Mouse (Mus musculus): ENCODE results near the gene Gja1. TPM values are rescaled to one million over a fixed set of nuclear protein-coding genes. Genes with fewer than 3 reads are reported as not detected.

Gene Gja1
- 8.3 and 13.6 TPM in 2 replicates for polyA plus RNA-seq (2012; rRNA removed)

DNA sequence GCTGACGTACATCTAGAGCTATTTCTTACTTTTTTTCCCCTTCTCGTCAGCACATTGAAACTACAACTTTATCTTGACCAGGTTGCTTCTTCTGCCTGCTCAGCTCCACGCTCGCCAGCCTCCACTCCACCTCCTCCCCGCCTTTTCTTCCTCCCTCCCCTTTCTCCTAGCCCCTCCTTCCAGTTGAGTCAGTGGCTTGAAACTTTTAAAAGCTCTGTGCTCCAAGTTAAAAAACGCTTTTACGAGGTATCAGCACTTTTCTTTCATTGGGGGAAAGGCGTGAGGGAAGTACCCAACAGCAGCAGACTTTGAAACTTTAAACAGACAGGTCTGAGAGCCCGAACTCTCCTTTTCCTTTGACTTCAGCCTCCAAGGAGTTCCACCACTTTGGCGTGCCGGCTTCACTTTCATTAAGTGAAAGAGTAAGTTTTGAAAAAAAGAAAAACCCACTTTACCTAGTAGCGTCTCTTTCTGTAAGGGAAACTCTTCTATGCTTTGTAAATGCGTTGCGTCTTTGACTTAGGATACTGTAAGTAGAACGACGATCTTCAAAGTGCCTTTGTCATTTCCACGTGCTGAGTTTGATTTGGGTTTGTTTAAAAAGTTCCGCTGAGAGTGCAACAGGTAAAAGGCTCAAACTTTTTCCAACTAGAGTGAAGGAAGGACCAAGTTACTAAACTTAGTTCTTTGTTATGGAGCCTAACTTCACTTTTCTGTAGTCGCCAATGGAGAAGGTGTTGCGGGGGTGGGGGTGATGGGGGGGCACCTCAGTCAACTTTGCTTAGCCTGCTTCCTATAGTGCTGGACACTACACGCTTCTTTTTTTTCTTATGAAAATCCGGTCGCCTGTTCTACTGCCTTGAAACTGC is at the start of gene Gja1:
Gene Gja1, plus strand, starts transcription at position 234 of the 869 bp plus-strand sequence.
- TF ChIP-seq CTCF (IDR thresholded peaks at IDR 0.05; ENCODE audit: control insufficient read depth, insufficient read depth, insufficient replicate concordance, low read depth, low read length) (no peak), POLR2A (IDR thresholded peaks at IDR 0.05; ENCODE audit: control insufficient read depth, low read depth, low read length) (no peak)
- Histone ChIP-seq H3K27me3 (ENCODE audit: control insufficient read depth, insufficient read depth, low read length) (peaks cover 10% of the 10 kb centered on the region), H3K36me3 (ENCODE audit: control insufficient read depth, insufficient read depth, low read length) (no peaks in the 10 kb centered on the region), H3K27ac (ENCODE audit: control insufficient read depth, insufficient read depth, low read depth, low read length) (peak within 1 kb of the TSS; percentile 81), H3K4me3 (ENCODE audit: control insufficient read depth, low read depth, low read length) (peak within 1 kb of the TSS; percentile 56), H3K4me1 (ENCODE audit: control insufficient read depth, insufficient read depth, low read length) (peaks cover 13% of the 10 kb centered on the region)

DNA sequence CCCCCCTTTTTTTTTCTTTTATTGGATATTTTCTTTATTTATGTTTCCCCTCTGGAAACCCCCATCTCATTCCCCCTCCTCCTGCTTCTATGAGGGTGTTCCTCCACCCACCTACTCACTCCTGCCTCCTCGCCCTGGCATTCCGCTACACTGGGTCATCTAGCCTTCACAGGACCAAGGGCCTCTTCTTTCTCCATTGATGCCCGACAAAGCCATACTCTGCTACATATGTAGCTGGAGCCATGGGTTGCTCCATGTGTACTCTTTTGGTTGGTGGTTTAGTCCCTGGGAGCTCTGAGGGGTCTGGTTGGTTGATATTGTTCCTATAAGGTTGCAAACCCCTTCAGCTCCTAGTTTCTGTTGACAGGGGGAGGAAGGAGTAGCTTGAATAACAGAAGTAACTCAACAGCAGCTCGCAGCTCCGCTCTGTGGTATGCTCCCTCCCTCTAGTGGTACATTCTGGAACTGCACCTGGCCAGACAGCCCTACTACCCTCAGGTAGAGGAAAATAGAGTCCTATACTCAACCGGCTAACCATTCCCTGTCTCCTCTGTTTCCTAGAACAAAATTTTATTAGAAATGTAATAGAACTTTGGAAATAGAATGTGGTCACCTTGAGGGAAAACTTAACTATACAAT is 38.2 kb upstream of the Gja1 start:
- no peak for TF ChIP-seq POLR2A (IDR thresholded peaks at IDR 0.05; ENCODE audit: control insufficient read depth, low read depth, low read length)
- peak; percentile 97; the same call in 1 of the 2 replicates for TF ChIP-seq CTCF (IDR thresholded peaks at IDR 0.05; ENCODE audit: control insufficient read depth, insufficient read depth, insufficient replicate concordance, low read depth, low read length)

DNA sequence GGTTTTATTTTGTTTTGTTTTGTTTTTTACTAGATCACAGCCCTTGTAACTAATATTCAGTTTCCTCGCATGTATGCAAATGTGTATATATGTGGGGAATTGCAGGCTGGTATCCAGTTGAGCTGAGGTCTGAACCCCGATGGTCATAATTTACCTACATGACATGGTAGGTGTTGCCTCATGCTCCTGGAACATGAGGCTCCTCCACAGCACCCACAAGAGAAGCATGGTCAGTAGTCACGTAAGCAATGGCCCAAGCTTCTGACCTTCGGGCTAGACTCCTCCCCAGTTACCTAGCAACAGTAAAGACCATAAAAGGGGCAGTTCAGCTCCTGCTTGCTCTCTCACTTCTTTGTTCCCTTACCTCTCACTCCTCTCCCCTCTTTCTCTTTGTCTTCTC is 16.7 kb upstream of the Gja1 start:
- Histone ChIP-seq H3K36me3 (ENCODE audit: control insufficient read depth, insufficient read depth, low read length) (no peaks in the 10 kb centered on the region), H3K4me1 (ENCODE audit: control insufficient read depth, insufficient read depth, low read length) (no peaks in the 10 kb centered on the region), H3K27me3 (ENCODE audit: control insufficient read depth, insufficient read depth, low read length) (no peaks in the 10 kb centered on the region), H3K4me3 (ENCODE audit: control insufficient read depth, low read depth, low read length) (no peak overlapping the region), H3K27ac (ENCODE audit: control insufficient read depth, insufficient read depth, low read depth, low read length) (no peak overlapping the region)
- TF ChIP-seq POLR2A (IDR thresholded peaks at IDR 0.05; ENCODE audit: control insufficient read depth, low read depth, low read length) (no peak), CTCF (IDR thresholded peaks at IDR 0.05; ENCODE audit: control insufficient read depth, insufficient read depth, insufficient replicate concordance, low read depth, low read length) (no peak)

More for the DNA sequence above, 38.2 kb upstream of the Gja1 start:
- Histone ChIP-seq H3K27ac (ENCODE audit: control insufficient read depth, insufficient read depth, low read depth, low read length) (no peak overlapping the region), H3K4me3 (ENCODE audit: control insufficient read depth, low read depth, low read length) (no peak overlapping the region), H3K36me3 (ENCODE audit: control insufficient read depth, insufficient read depth, low read length) (no peaks in the 10 kb centered on the region), H3K27me3 (ENCODE audit: control insufficient read depth, insufficient read depth, low read length) (no peaks in the 10 kb centered on the region), H3K4me1 (ENCODE audit: control insufficient read depth, insufficient read depth, low read length) (no peaks in the 10 kb centered on the region)

DNA sequence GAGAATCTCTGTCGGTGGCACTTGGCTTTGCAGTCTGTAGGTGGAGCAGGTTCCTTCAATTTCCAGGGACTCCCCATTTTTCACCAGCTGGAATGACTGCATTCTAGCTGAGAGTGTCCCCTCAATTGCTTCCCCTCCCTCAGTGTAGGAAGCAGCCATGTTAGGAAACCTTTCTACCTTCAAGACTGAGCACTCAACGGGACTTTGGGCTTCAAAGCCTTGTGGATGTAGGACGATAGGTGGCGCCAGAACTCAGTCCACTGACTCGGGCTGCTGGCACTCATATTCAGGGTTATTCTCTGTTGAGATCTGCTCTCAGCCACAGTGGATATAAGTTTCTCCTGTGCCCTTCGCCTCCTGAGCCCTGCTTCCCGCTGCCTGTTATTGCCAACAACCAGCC is 8.1 kb upstream of the Gja1 start:
- Histone ChIP-seq H3K4me1 (ENCODE audit: control insufficient read depth, insufficient read depth, low read length) (no peaks in the 10 kb centered on the region), H3K27ac (ENCODE audit: control insufficient read depth, insufficient read depth, low read depth, low read length) (no peak overlapping the region), H3K36me3 (ENCODE audit: control insufficient read depth, insufficient read depth, low read length) (no peaks in the 10 kb centered on the region), H3K4me3 (ENCODE audit: control insufficient read depth, low read depth, low read length) (no peak overlapping the region; the same call in 1 of the 2 replicates), H3K27me3 (ENCODE audit: control insufficient read depth, insufficient read depth, low read length) (no peaks in the 10 kb centered on the region)
- TF ChIP-seq CTCF (IDR thresholded peaks at IDR 0.05; ENCODE audit: control insufficient read depth, insufficient read depth, insufficient replicate concordance, low read depth, low read length) (peak; percentile 72; the same call in 1 of the 2 replicates), POLR2A (IDR thresholded peaks at IDR 0.05; ENCODE audit: control insufficient read depth, low read depth, low read length) (no peak)

DNA sequence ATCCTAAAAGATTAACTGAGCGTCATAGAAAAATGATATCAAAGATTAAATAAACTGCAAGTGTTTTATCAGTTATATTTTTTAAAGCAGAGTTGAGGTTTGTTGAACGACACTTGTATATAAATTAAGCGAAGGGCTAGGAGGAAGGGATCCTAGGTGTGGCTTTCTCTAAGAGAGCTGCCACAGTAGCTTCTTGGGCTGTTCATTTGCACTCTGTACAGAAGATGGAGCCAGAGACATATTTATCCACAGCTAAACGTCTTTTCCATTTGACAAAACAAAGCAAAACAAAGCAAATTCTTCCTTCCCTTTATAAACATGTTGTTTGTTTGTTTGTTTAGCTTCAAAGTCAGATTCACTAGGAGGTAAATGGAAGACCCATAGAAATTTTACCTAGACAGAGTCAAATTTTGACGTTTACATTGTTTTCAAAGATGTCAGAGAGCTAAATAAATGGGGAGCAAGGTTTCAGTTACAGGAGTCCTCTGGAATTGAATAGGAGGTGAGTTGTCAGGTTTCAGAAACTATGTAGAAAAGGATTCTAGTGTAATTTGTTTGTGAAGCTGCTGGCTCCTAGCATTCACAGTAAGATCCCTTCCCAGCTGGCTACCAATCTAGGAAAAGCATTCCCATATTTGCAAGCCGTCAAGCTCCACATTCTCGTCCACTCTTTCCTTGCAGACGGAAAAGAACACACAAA is 4.0 kb upstream of the Gja1 start:
- Histone ChIP-seq H3K36me3 (ENCODE audit: control insufficient read depth, insufficient read depth, low read length) (no peaks in the 10 kb centered on the region), H3K4me3 (ENCODE audit: control insufficient read depth, low read depth, low read length) (no peak overlapping the region), H3K27me3 (ENCODE audit: control insufficient read depth, insufficient read depth, low read length) (peaks cover 6% of the 10 kb centered on the region), H3K27ac (ENCODE audit: control insufficient read depth, insufficient read depth, low read depth, low read length) (no peak overlapping the region), H3K4me1 (ENCODE audit: control insufficient read depth, insufficient read depth, low read length) (peaks cover 3% of the 10 kb centered on the region)
- TF ChIP-seq POLR2A (IDR thresholded peaks at IDR 0.05; ENCODE audit: control insufficient read depth, low read depth, low read length) (no peak), CTCF (IDR thresholded peaks at IDR 0.05; ENCODE audit: control insufficient read depth, insufficient read depth, insufficient replicate concordance, low read depth, low read length) (no peak)

DNA sequence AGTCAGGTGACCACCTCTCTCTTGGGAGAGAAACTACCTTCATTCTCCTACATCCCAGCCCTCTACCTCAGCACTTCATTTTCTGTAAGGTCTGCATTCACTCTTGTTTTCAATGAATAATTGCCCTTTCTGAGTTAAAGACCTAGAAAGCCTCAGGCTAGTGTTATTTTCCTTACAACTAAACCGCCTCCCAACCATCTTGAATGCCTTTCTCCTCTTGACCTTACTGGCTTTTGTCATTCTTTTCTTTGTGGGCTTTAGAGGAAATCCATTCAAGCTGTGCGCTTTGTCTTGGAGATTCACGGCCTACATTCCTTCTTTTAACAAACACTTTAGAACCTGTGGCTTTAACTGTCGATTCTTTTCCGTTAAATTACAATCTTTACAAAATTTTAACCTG is 3.0 kb upstream of the Gja1 start:
- Histone ChIP-seq H3K27ac (ENCODE audit: control insufficient read depth, insufficient read depth, low read depth, low read length) (no peak overlapping the region), H3K4me3 (ENCODE audit: control insufficient read depth, low read depth, low read length) (no peak overlapping the region)

More for the DNA sequence above, 3.0 kb upstream of the Gja1 start:
- Histone ChIP-seq H3K27me3 (ENCODE audit: control insufficient read depth, insufficient read depth, low read length) (peaks cover 10% of the 10 kb centered on the region), H3K4me1 (ENCODE audit: control insufficient read depth, insufficient read depth, low read length) (peaks cover 13% of the 10 kb centered on the region), H3K36me3 (ENCODE audit: control insufficient read depth, insufficient read depth, low read length) (no peaks in the 10 kb centered on the region)
- TF ChIP-seq POLR2A (IDR thresholded peaks at IDR 0.05; ENCODE audit: control insufficient read depth, low read depth, low read length): no peak
- no peak for TF ChIP-seq CTCF (IDR thresholded peaks at IDR 0.05; ENCODE audit: control insufficient read depth, insufficient read depth, insufficient replicate concordance, low read depth, low read length)

All from testis, adult 2 months (tissue).